Mouse (Mus musculus): Measurements from ENCODE around the gene H1f0.

The H1f0 gene

GRCm38 (mm10) chr15:79038853-79039252 lies 10.6 kb downstream of the H1f0 start:
- peak; percentile 76 for DNase-seq (ENCODE audit: low spot score)

- DNase-seq (ENCODE audit: low spot score): no peak
These were observed 12.5 kb downstream of the H1f0 start for GRCm38 (mm10) chr15:79040501-79041416.

GRCm38 (mm10) chr15:79041585-79041984 lies 13.3 kb downstream of the H1f0 start, which contains the start of gene Galr3:
TSS of gene Galr3 (plus strand) at chr15:79041885.
- no peak for DNase-seq (ENCODE audit: low spot score)

- DNase-seq (ENCODE audit: low spot score): no peak
These were observed 14.7 kb downstream of the H1f0 start for GRCm38 (mm10) chr15:79042721-79043491.

- DNase-seq (ENCODE audit: low spot score): no peak
These were observed 16.6 kb downstream of the H1f0 start for GRCm38 (mm10) chr15:79044837-79045236.

GRCm38 (mm10) chr15:79048186-79048585 lies 19.9 kb downstream of the H1f0 start:
- DNase-seq (ENCODE audit: low spot score): no peak

- DNase-seq (ENCODE audit: low spot score): no peak
These were observed 22.1 kb downstream of the H1f0 start for GRCm38 (mm10) chr15:79050160-79050845.

- DNase-seq (ENCODE audit: low spot score): no peak
These were observed 22.7 kb downstream of the H1f0 start for GRCm38 (mm10) chr15:79050964-79051363.

- no peak for DNase-seq (ENCODE audit: low spot score)
These were observed 23.5 kb downstream of the H1f0 start for GRCm38 (mm10) chr15:79051461-79052360.

- no peak for DNase-seq (ENCODE audit: low spot score)
These were observed 24.1 kb downstream of the H1f0 start for GRCm38 (mm10) chr15:79052366-79052765.

GRCm38 (mm10) chr15:79056601-79057000 lies 28.4 kb downstream of the H1f0 start:
- DNase-seq (ENCODE audit: low spot score): no peak

- no peak for DNase-seq (ENCODE audit: low spot score)
These were observed 29.6 kb downstream of the H1f0 start for GRCm38 (mm10) chr15:79057850-79058249.

GRCm38 (mm10) chr15:79060887-79061565 lies 32.8 kb downstream of the H1f0 start:
- DNase-seq (ENCODE audit: low spot score): no peak

- DNase-seq (ENCODE audit: low spot score): peak; percentile 88
These were observed 34.3 kb downstream of the H1f0 start, which contains the start of gene Ankrd54 for GRCm38 (mm10) chr15:79062376-79063159. TSS of gene Ankrd54 (minus strand) at chr15:79062893.

GRCm38 (mm10) chr15:79063160-79063740 lies 35.0 kb downstream of the H1f0 start:
- no peak for DNase-seq (ENCODE audit: low spot score)

GRCm38 (mm10) chr15:79065086-79065770 lies 37.0 kb downstream of the H1f0 start:
- no peak for DNase-seq (ENCODE audit: low spot score)

- DNase-seq (ENCODE audit: low spot score): no peak
These were observed 38.0 kb downstream of the H1f0 start for GRCm38 (mm10) chr15:79066276-79066675.

GRCm38 (mm10) chr15:79067631-79068030 lies 39.4 kb downstream of the H1f0 start:
- no peak for DNase-seq (ENCODE audit: low spot score)

GRCm38 (mm10) chr15:79068416-79068815 lies 40.2 kb downstream of the H1f0 start:
- no peak for DNase-seq (ENCODE audit: low spot score)
